Mouse (Mus musculus): ENCODE measurements around the gene Dennd4c.

DNA sequence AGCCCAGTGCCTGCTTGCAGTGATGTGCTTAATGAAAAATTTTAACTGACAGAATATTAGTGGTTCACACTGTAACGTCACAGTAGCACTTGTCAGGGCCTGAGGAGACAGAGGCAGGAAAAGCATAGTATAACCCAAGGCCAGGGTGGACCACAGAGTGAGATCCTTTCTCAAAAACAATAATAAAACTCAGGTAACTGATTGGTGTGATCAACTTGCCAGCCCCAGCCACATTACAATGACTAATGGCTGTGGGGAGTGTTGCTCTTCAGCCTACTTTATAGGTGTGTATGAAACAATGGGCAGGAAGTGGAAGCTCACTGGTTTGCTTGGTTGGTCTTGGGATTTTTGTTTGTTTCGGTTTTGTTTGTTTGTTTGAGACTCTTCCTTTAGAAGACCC lies 34.8 kb upstream of the Dennd4c start:
- TF ChIP-seq CTCF (IDR thresholded peaks at IDR 0.05; ENCODE audit: extremely low read depth, insufficient read depth, low read length) = no peak
- TF ChIP-seq POLR2A (IDR thresholded peaks at IDR 0.05; ENCODE audit: extremely low read depth, insufficient read depth, low read length) = no peak

All from cortical plate, adult 2 months (tissue).